In genomic region chr12:45075631-45076030, GRCm38 (mm10) we compare ENCODE assay signal across 9 mouse cellular contexts. TPM values are rescaled to one million over a fixed set of nuclear protein-coding genes. Genes with fewer than 3 reads are reported as not detected.
A peak's percentile ranks its signal among the peaks of the same experiment; 100 is the strongest.
DNase-seq lines count a peak whose midpoint lies in the region; ATAC-seq and TF ChIP-seq lines count a peak whose summit lies in the region.
"Had no signal": no experiment of that assay in that cellular context is flagged by ENCODE, and none has a peak within 500 bp of the region (broad histone marks: within the 10 kb centered on the region; RNA-seq: fewer than 3 reads in every experiment).

No protein-coding gene starts in this region.

- ATAC-seq in heart, embryonic 16.5 days (replicated peaks; ENCODE audit: extremely low read depth, insufficient read depth, low FRiP score): no peak
- ATAC-seq in embryonic facial prominence, embryonic 14.5 days (ENCODE audit: low read depth): no peak
- no peak for ATAC-seq in hindbrain, embryonic 14.5 days (ENCODE audit: low FRiP score)
- no peak for ATAC-seq in liver, postnatal 0 days
- ATAC-seq in erythroblast, adult 5-6 weeks (replicated peaks; ENCODE audit: low FRiP score, poor library complexity, severe bottlenecking): no peak

- peaks cover 16% of the 10 kb centered on the region; the same call in 1 of the 2 replicates for H3K4me1 ChIP-seq in heart, embryonic 16.5 days (ENCODE audit: control insufficient read depth, insufficient read depth, low read length)
- peaks cover 11% of the 10 kb centered on the region for H3K4me1 ChIP-seq in embryonic facial prominence, embryonic 14.5 days (ENCODE audit: control insufficient read depth, insufficient read depth, low read length)
- peaks cover 11% of the 10 kb centered on the region; the same call in 1 of the 2 replicates for H3K4me1 ChIP-seq in hindbrain, embryonic 14.5 days (replicated peaks; ENCODE audit: control insufficient read depth, insufficient read depth, low read length)
- no peaks in the 10 kb centered on the region for H3K4me1 ChIP-seq in liver, postnatal 0 days (ENCODE audit: insufficient read depth)

- no peaks in the 10 kb centered on the region for H3K27me3 ChIP-seq in heart, embryonic 16.5 days (ENCODE audit: control insufficient read depth, insufficient read depth, low read length)
- H3K27me3 ChIP-seq in embryonic facial prominence, embryonic 14.5 days (replicated peaks; ENCODE audit: control insufficient read depth, insufficient read depth, low read length): peaks cover 8% of the 10 kb centered on the region; the same call in 1 of the 2 replicates
- H3K27me3 ChIP-seq in hindbrain, embryonic 14.5 days (ENCODE audit: control insufficient read depth, insufficient read depth, low read length): peaks cover 7% of the 10 kb centered on the region; the same call in 1 of the 2 replicates
- H3K27me3 ChIP-seq in liver, postnatal 0 days (ENCODE audit: insufficient read depth, low read length): 0 out of 2 replicates have a peak, but pooled peaks cover 4% of the 10 kb centered on the region

- H3K27ac ChIP-seq in heart, embryonic 16.5 days (ENCODE audit: low read length): no peak overlapping the region
- H3K27ac ChIP-seq in embryonic facial prominence, embryonic 14.5 days (replicated peaks; ENCODE audit: low read depth, low read length): no peak overlapping the region
- no peak overlapping the region for H3K27ac ChIP-seq in hindbrain, embryonic 14.5 days
- no peak overlapping the region for H3K27ac ChIP-seq in liver, postnatal 0 days (ENCODE audit: low read depth)

- no peaks in the 10 kb centered on the region for H3K9me3 ChIP-seq in heart, embryonic 16.5 days (replicated peaks; ENCODE audit: control insufficient read depth, low read length)
- no peaks in the 10 kb centered on the region for H3K9me3 ChIP-seq in embryonic facial prominence, embryonic 14.5 days (ENCODE audit: control insufficient read depth, low read length)
- no peaks in the 10 kb centered on the region for H3K9me3 ChIP-seq in hindbrain, embryonic 14.5 days (ENCODE audit: control insufficient read depth, low read length)
- no peaks in the 10 kb centered on the region for H3K9me3 ChIP-seq in liver, postnatal 0 days (ENCODE audit: low read length)

- H3K9ac ChIP-seq in heart, embryonic 16.5 days (ENCODE audit: low read length): peak overlapping the region; percentile 95
- no peak overlapping the region for H3K9ac ChIP-seq in embryonic facial prominence, embryonic 14.5 days (ENCODE audit: low read depth, low read length)
- no peak overlapping the region for H3K9ac ChIP-seq in hindbrain, embryonic 14.5 days
- H3K9ac ChIP-seq in liver, postnatal 0 days (replicated peaks): no peak overlapping the region

- H3K4me3 ChIP-seq in heart, embryonic 16.5 days (ENCODE audit: low read length): peak overlapping the region; percentile 91
- no peak overlapping the region for H3K4me3 ChIP-seq in embryonic facial prominence, embryonic 14.5 days (ENCODE audit: low read depth, low read length)
- H3K4me3 ChIP-seq in hindbrain, embryonic 14.5 days (replicated peaks; ENCODE audit: low read length): no peak overlapping the region
- H3K4me3 ChIP-seq in liver, postnatal 0 days (ENCODE audit: low read depth, low read length): no peak overlapping the region

- TF ChIP-seq CTCF in liver, postnatal 0 days (IDR thresholded peaks at IDR 0.05; ENCODE audit: low read depth): no peak

- no peak for TF ChIP-seq EP300 in liver, postnatal 0 days (IDR thresholded peaks at IDR 0.05; ENCODE audit: low read depth)

- no peaks in the 10 kb centered on the region for H3K36me3 ChIP-seq in heart, embryonic 16.5 days (ENCODE audit: control insufficient read depth, insufficient read depth)
- no peaks in the 10 kb centered on the region for H3K36me3 ChIP-seq in embryonic facial prominence, embryonic 14.5 days (ENCODE audit: control insufficient read depth, insufficient read depth, low read length)
- no peaks in the 10 kb centered on the region for H3K36me3 ChIP-seq in hindbrain, embryonic 14.5 days (replicated peaks; ENCODE audit: control insufficient read depth, insufficient read depth)
- no peaks in the 10 kb centered on the region for H3K36me3 ChIP-seq in liver, postnatal 0 days (replicated peaks; ENCODE audit: insufficient read depth, low read length)

- DNase-seq in heart, postnatal 36 days: no peak
- DNase-seq in embryonic facial prominence, embryonic 14.5 days (ENCODE audit: low spot score): no peak
- DNase-seq in hindbrain, embryonic 14.5 days (ENCODE audit: low spot score): no peak
- DNase-seq in liver, postnatal 0 days: no peak
- no peak for DNase-seq in urinary bladder, postnatal 4 days (ENCODE audit: low spot score in 2 of 2)
- DNase-seq in c-Kit-positive CD71-positive TER-119-positive erythroid progenitor cells, embryonic 14.5 days (ENCODE audit: low spot score): no peak
- DNase-seq: thymus, adult 18-20 months had no signal

- peak overlapping the region; percentile 85 for H3K4me2 ChIP-seq in heart, embryonic 16.5 days (ENCODE audit: low read depth, low read length)
- peak overlapping the region; percentile 87 for H3K4me2 ChIP-seq in embryonic facial prominence, embryonic 14.5 days (ENCODE audit: low read depth, low read length)
- peak overlapping the region; percentile 100 for H3K4me2 ChIP-seq in hindbrain, embryonic 14.5 days (replicated peaks)
- H3K4me2 ChIP-seq in liver, postnatal 0 days (ENCODE audit: low read depth, low read length): peak overlapping the region; percentile 79

- intact Hi-C loops in heart, postnatal 36 days (cut with DNase I): loop anchor here (5.0 kb wide), 1 partner anchor 82 kb away; no protein-coding TSS in a partner anchor

- 41% methylated on average over 11 of the region's 11 CpGs for WGBS in heart, embryonic 16.5 days
- WGBS in embryonic facial prominence, embryonic 14.5 days: 71% methylated on average over 11 of the region's 11 CpGs
- 79% methylated on average over 11 of the region's 11 CpGs for WGBS in hindbrain, embryonic 14.5 days
- 56% methylated on average over 11 of the region's 11 CpGs for WGBS in liver, postnatal 0 days (ENCODE audit: insufficient replicate concordance)

RNA-seq across cellular contexts. Expression of gene Stxbp6, which starts 1.1 kb away (rescaled TPM):
- 14.3 and 14.7 TPM in 2 replicates for polyA plus RNA-seq in heart, embryonic 16.5 days (2015; fragmentation: Nextera tagmentation; extraction: Ambion mirVana)
- total RNA-seq in heart, postnatal 36 days (2021): 10 to 100 TPM; 10.3 to 11.7 TPM
- polyA plus RNA-seq in embryonic facial prominence, embryonic 14.5 days (2014; fragmentation: Nextera tagmentation; extraction: Ambion mirVana): 7.5 and 8.3 TPM in 2 replicates
- 21.4 and 24.6 TPM in 2 replicates for polyA plus RNA-seq in hindbrain, embryonic 14.5 days (2014; fragmentation: Nextera tagmentation; extraction: Ambion mirVana)
- polyA plus RNA-seq in liver, postnatal 0 days (2015; fragmentation: Nextera tagmentation; extraction: Ambion mirVana): 7.0 and 7.1 TPM in 2 replicates
- 1.5 and 19.0 TPM in 2 replicates for total RNA-seq in erythroblast, adult 5-6 weeks (2015; ENCODE audit: low replicate concordance)
- total RNA-seq in erythroblast, adult 5-6 weeks (2017; ENCODE audit: low replicate concordance): 1.6 and 2.4 TPM in 2 replicates
